Mouse (Mus musculus) Muller cell, postnatal 12 days (primary cell): ENCODE measurements at regions not wholly inside any gene's neighbourhood (a gene's known extent, or its start where the extent isn't known, plus 50 kb on each side); places are given as distances from the start of the nearest gene placed in this dataset.

Experiments used
- DNase-seq: peaks from one replicate; pipeline ENCODE4 v3.0.0-alpha.2; 2015; ENCODE audit errors: inconsistent ontology term

GRCm38 (mm10) chr4:89001470-89001869 lies 121.5 kb upstream of the Ifne start:
- no peak for DNase-seq

- DNase-seq, result no peak
Observed at GRCm38 (mm10) chr4:89000855-89001254, 120.9 kb upstream of the Ifne start.

- DNase-seq, result peak; percentile 17
Observed at GRCm38 (mm10) chr4:89000200-89000599, 120.2 kb upstream of the Ifne start.

- DNase-seq, result peak; percentile 65
Observed at GRCm38 (mm10) chr4:88998286-88998685, 118.3 kb upstream of the Ifne start.

GRCm38 (mm10) chr4:88995129-88995919 lies 115.3 kb upstream of the Ifne start:
- no peak for DNase-seq

- DNase-seq, result no peak
Observed at GRCm38 (mm10) chr4:88994486-88994885, 114.5 kb upstream of the Ifne start.

GRCm38 (mm10) chr4:88992498-88992897 lies 112.5 kb upstream of the Ifne start:
- DNase-seq, result no peak

GRCm38 (mm10) chr4:88988363-88988762 lies 108.4 kb upstream of the Ifne start:
- DNase-seq, result no peak

- no peak for DNase-seq
Observed at GRCm38 (mm10) chr4:88987103-88987502, 107.1 kb upstream of the Ifne start.

- no peak for DNase-seq
Observed at GRCm38 (mm10) chr4:88982457-88982856, 102.5 kb upstream of the Ifne start.

- peak; percentile 60 for DNase-seq
Observed at GRCm38 (mm10) chr4:88977099-88977888, 97.3 kb upstream of the Ifne start.

- no peak for DNase-seq
Observed at GRCm38 (mm10) chr4:88974535-88974934, 94.5 kb upstream of the Ifne start.

- no peak for DNase-seq
Observed at GRCm38 (mm10) chr4:88969134-88969841, 89.3 kb upstream of the Ifne start.

GRCm38 (mm10) chr4:88959621-88960020 lies 79.6 kb upstream of the Ifne start:
- DNase-seq, result peak; percentile 89

GRCm38 (mm10) chr4:88956605-88957004 lies 76.6 kb upstream of the Ifne start:
- no peak for DNase-seq

- DNase-seq, result no peak
Observed at GRCm38 (mm10) chr4:88956151-88956550, 76.2 kb upstream of the Ifne start.

GRCm38 (mm10) chr4:88955571-88955970 lies 75.6 kb upstream of the Ifne start:
- DNase-seq, result no peak

- no peak for DNase-seq
Observed at GRCm38 (mm10) chr4:88954045-88954444, 74.0 kb upstream of the Ifne start.

GRCm38 (mm10) chr4:88951034-88951336 lies 71.0 kb upstream of the Ifne start:
- DNase-seq, result peak; percentile 87

- DNase-seq, result peak; percentile 99
Observed at GRCm38 (mm10) chr4:88950181-88951033, 70.4 kb upstream of the Ifne start.

GRCm38 (mm10) chr4:88948027-88948859 lies 68.2 kb upstream of the Ifne start:
- peak; percentile 87 for DNase-seq
